Comparison of ENCODE assay signal across 8 mouse cellular contexts in genomic region chr11:61449499-61450292, GRCm38 (mm10). TPM values are rescaled to one million over a fixed set of nuclear protein-coding genes. Genes with fewer than 3 reads are reported as not detected.
DNase-seq lines count a peak whose midpoint lies in the region; ATAC-seq and TF ChIP-seq lines count a peak whose summit lies in the region.

No protein-coding gene starts in this region.

- 74% methylated on average over 24 of the region's 24 CpGs for WGBS in hindbrain, embryonic 10.5 days
- 74% methylated on average over 24 of the region's 24 CpGs for WGBS in hindbrain, embryonic 14.5 days
- whole genome bisulfite sequencing in limb, embryonic 10.5 days = 69% methylated on average over 24 of the region's 24 CpGs
- WGBS in hindbrain, embryonic 16.5 days = 82% methylated on average over 22 of the region's 24 CpGs

- peaks cover 25% of the 10 kb centered on the region for H3K27me3 ChIP-seq in hindbrain, embryonic 10.5 days (ENCODE audit: insufficient read depth, poor library complexity, severe bottlenecking)
- H3K27me3 ChIP-seq in hindbrain, embryonic 14.5 days (ENCODE audit: control insufficient read depth, insufficient read depth, low read length) = no peaks in the 10 kb centered on the region
- peaks cover 73% of the 10 kb centered on the region for H3K27me3 ChIP-seq in CH12.LX (replicated peaks)
- peaks cover 26% of the 10 kb centered on the region for H3K27me3 ChIP-seq in limb, embryonic 10.5 days (ENCODE audit: low read depth, poor library complexity, severe bottlenecking)
- H3K27me3 ChIP-seq in hindbrain, embryonic 16.5 days (replicated peaks; ENCODE audit: control insufficient read depth, insufficient read depth, low read length) = no peaks in the 10 kb centered on the region

- H3K4me3 ChIP-seq in hindbrain, embryonic 10.5 days = no peak overlapping the region
- H3K4me3 ChIP-seq in hindbrain, embryonic 14.5 days (replicated peaks; ENCODE audit: low read length) = no peak overlapping the region
- no peak overlapping the region for H3K4me3 ChIP-seq in CH12.LX (replicated peaks in 1 of 3; ENCODE audit: low read depth in 2 of 3, low read length in 2 of 3, poor library complexity in 1 of 3)
- no peak overlapping the region for H3K4me3 ChIP-seq in limb, embryonic 10.5 days
- H3K4me3 ChIP-seq in hindbrain, embryonic 16.5 days (ENCODE audit: low read length) = no peak overlapping the region

- TF ChIP-seq CTCF in CH12.LX (conservative IDR thresholded peaks at IDR 0.05 in 1 of 2, IDR thresholded peaks at IDR 0.05 in 1 of 2; ENCODE audit: low read depth in 2 of 2, low read length in 2 of 2) = peak in 1 of 2 experiments; percentile 53; a peak in 2 of 4 replicates

- H3K4me1 ChIP-seq in hindbrain, embryonic 10.5 days (replicated peaks) = peaks cover 23% of the 10 kb centered on the region
- peaks cover 34% of the 10 kb centered on the region for H3K4me1 ChIP-seq in hindbrain, embryonic 14.5 days (replicated peaks; ENCODE audit: control insufficient read depth, insufficient read depth, low read length)
- 0 out of 4 replicates have a peak, but pooled peaks cover 0 to 2% of the 10 kb centered on the region in 2 experiments for H3K4me1 ChIP-seq in CH12.LX (ENCODE audit: control insufficient read depth in 1 of 2, insufficient read depth in 2 of 2)
- H3K4me1 ChIP-seq in limb, embryonic 10.5 days = peaks cover 30% of the 10 kb centered on the region
- peaks cover 31% of the 10 kb centered on the region for H3K4me1 ChIP-seq in hindbrain, embryonic 16.5 days (ENCODE audit: control insufficient read depth, insufficient read depth, low read depth, low read length)

- H3K9ac ChIP-seq in hindbrain, embryonic 14.5 days = no peak overlapping the region
- no peak overlapping the region for H3K9ac ChIP-seq in CH12.LX (ENCODE audit: insufficient read depth, low read depth)
- H3K9ac ChIP-seq in hindbrain, embryonic 16.5 days (ENCODE audit: low read depth, low read length) = no peak overlapping the region

- no peaks in the 10 kb centered on the region for H3K9me3 ChIP-seq in hindbrain, embryonic 10.5 days
- H3K9me3 ChIP-seq in hindbrain, embryonic 14.5 days (ENCODE audit: control insufficient read depth, low read length) = no peaks in the 10 kb centered on the region
- no peaks in the 10 kb centered on the region for H3K9me3 ChIP-seq in CH12.LX (replicated peaks; ENCODE audit: low read length)
- H3K9me3 ChIP-seq in limb, embryonic 10.5 days (replicated peaks) = no peaks in the 10 kb centered on the region
- no peaks in the 10 kb centered on the region for H3K9me3 ChIP-seq in hindbrain, embryonic 16.5 days (ENCODE audit: control insufficient read depth, low read length)

- no peaks in the 10 kb centered on the region for H3K79me2 ChIP-seq in CH12.LX (replicated peaks; ENCODE audit: control insufficient read depth, extremely low read depth, insufficient read depth, poor library complexity, severe bottlenecking)

- TF ChIP-seq POLR2A in CH12.LX (IDR thresholded peaks at IDR 0.05; ENCODE audit: low read depth, low read length) = no peak

- no peak overlapping the region for H3K4me2 ChIP-seq in hindbrain, embryonic 14.5 days (replicated peaks)
- no peak overlapping the region for H3K4me2 ChIP-seq in CH12.LX (ENCODE audit: insufficient read depth, low read depth, poor library complexity, severe bottlenecking)
- H3K4me2 ChIP-seq in hindbrain, embryonic 16.5 days (ENCODE audit: low read length) = no peak overlapping the region

- dilution Hi-C loops in CH12.LX (cut with MboI; ENCODE audit: extremely low pct_ligation_motif_present, extremely low pct_unique_long_range_greater_than_20kb, low sequenced_read_pairs) = no loop called here

- no peaks in the 10 kb centered on the region for H3K36me3 ChIP-seq in hindbrain, embryonic 10.5 days
- no peaks in the 10 kb centered on the region for H3K36me3 ChIP-seq in hindbrain, embryonic 14.5 days (replicated peaks; ENCODE audit: control insufficient read depth, insufficient read depth)
- no peaks in the 10 kb centered on the region for H3K36me3 ChIP-seq in CH12.LX (replicated peaks in 1 of 2; ENCODE audit: control insufficient read depth in 1 of 2, insufficient read depth in 1 of 2, low read length in 1 of 2)
- no peaks in the 10 kb centered on the region for H3K36me3 ChIP-seq in limb, embryonic 10.5 days
- peaks cover 2% of the 10 kb centered on the region; the same call in 1 of the 2 replicates for H3K36me3 ChIP-seq in hindbrain, embryonic 16.5 days (ENCODE audit: control insufficient read depth, insufficient read depth, low read length)

- ATAC-seq in hindbrain, embryonic 14.5 days (ENCODE audit: low FRiP score) = no peak
- no peak for ATAC-seq in hindbrain, embryonic 16.5 days

- in situ Hi-C loops in CH12.LX (cut with MboI; ENCODE audit: low pct_ligation_motif_present, low pct_unique_long_range_greater_than_20kb, low sequenced_read_pairs) = loop anchor here (5.0 kb wide), 1 partner anchor 43 kb away; the partner anchor contains the start of gene Mapk7

- TF ChIP-seq EP300 in CH12.LX (IDR thresholded peaks at IDR 0.05; ENCODE audit: low read length) = no peak

- DNase-seq in hindbrain, embryonic 10.5 days (ENCODE audit: low spot score) = no peak
- DNase-seq in hindbrain, embryonic 14.5 days (ENCODE audit: low spot score) = no peak
- peak; percentile 8 for DNase-seq in CH12.LX (ENCODE audit: extremely low read depth)
- peak; percentile 80 for DNase-seq in cerebellum, adult 9-10 months
- no peak for DNase-seq in limb, embryonic 10.5 days (ENCODE audit: low spot score)
- DNase-seq in adrenal gland, postnatal 10 days = no peak
- DNase-seq in kidney, adult 18-20 months = no peak

- H3K27ac ChIP-seq in hindbrain, embryonic 10.5 days = peak overlapping the region; percentile 35; the same call in 1 of the 2 replicates
- H3K27ac ChIP-seq in hindbrain, embryonic 14.5 days = no peak overlapping the region
- H3K27ac ChIP-seq in CH12.LX (ENCODE audit: insufficient read depth, low read depth) = no peak overlapping the region
- peak overlapping the region; percentile 2; the same call in 1 of the 2 replicates for H3K27ac ChIP-seq in limb, embryonic 10.5 days
- no peak overlapping the region for H3K27ac ChIP-seq in hindbrain, embryonic 16.5 days (ENCODE audit: low read depth, low read length)

- TF ChIP-seq RAD21 in CH12.LX (IDR thresholded peaks at IDR 0.05; ENCODE audit: low read depth, low read length) = no peak

TF ChIP-seq in CH12.LX, 34 proteins besides CTCF, POLR2A, EP300 and RAD21:
- TF ChIP-seq ZC3H11A (IDR thresholded peaks at IDR 0.05; ENCODE audit: low read depth, low read length) (no peak), SMC3 (IDR thresholded peaks at IDR 0.05; ENCODE audit: low read depth, low read length) (peak; percentile 24)

RNA-seq across cellular contexts. Expression of gene Rnf112, which starts 4.2 kb away (rescaled TPM):
- polyA plus RNA-seq in hindbrain, embryonic 10.5 days (2016; fragmentation: Nextera tagmentation; extraction: Ambion mirVana) = 0.62 and 1.1 TPM in 2 replicates
- 8.4 and 9.8 TPM in 2 replicates for polyA plus RNA-seq in hindbrain, embryonic 14.5 days (2014; fragmentation: Nextera tagmentation; extraction: Ambion mirVana)
- not detected in 2 replicates for total RNA-seq in CH12.LX (2012; rRNA removed)
- total RNA-seq in CH12.LX (2014; rRNA removed) = not detected in 2 replicates
- polyA plus RNA-seq in CH12.LX (2012; ENCODE audit: insufficient read length, low read depth) = not detected in 2 replicates
- polyA plus RNA-seq in limb, embryonic 10.5 days (2016; fragmentation: Nextera tagmentation; extraction: Ambion mirVana) = 0.10 and 0.23 TPM in 2 replicates
- 1 to 10 TPM; 1.5 to 2.4 TPM for total RNA-seq in adrenal gland, postnatal 10 days (2021)
- polyA plus RNA-seq in hindbrain, embryonic 16.5 days (2015; fragmentation: Nextera tagmentation; extraction: Ambion mirVana) = 30.4 and 32.4 TPM in 2 replicates

RNA-seq across cellular contexts. Expression of gene Mfap4, which starts 35.5 kb away (rescaled TPM):
- polyA plus RNA-seq in hindbrain, embryonic 10.5 days (2016; fragmentation: Nextera tagmentation; extraction: Ambion mirVana) = 78.2 and 88.3 TPM in 2 replicates
- polyA plus RNA-seq in hindbrain, embryonic 14.5 days (2014; fragmentation: Nextera tagmentation; extraction: Ambion mirVana) = 52.4 and 56.6 TPM in 2 replicates
- total RNA-seq in CH12.LX (2012; rRNA removed) (not detected in 2 replicates), CH12.LX (2014; rRNA removed) (not detected in 2 replicates)
- not detected in 2 replicates for polyA plus RNA-seq in CH12.LX (2012; ENCODE audit: insufficient read length, low read depth)
- polyA plus RNA-seq in limb, embryonic 10.5 days (2016; fragmentation: Nextera tagmentation; extraction: Ambion mirVana) = 124 and 208 TPM in 2 replicates
- 10 to 100 TPM; 61.8 to 75.9 TPM for total RNA-seq in adrenal gland, postnatal 10 days (2021)
- 49.6 and 67.9 TPM in 2 replicates for polyA plus RNA-seq in hindbrain, embryonic 16.5 days (2015; fragmentation: Nextera tagmentation; extraction: Ambion mirVana)

RNA-seq across cellular contexts. Expression of gene Mapk7, which starts 44.5 kb away (rescaled TPM):
- polyA plus RNA-seq in hindbrain, embryonic 10.5 days (2016; fragmentation: Nextera tagmentation; extraction: Ambion mirVana) = 99.5 and 107 TPM in 2 replicates
- polyA plus RNA-seq in hindbrain, embryonic 14.5 days (2014; fragmentation: Nextera tagmentation; extraction: Ambion mirVana) = 57.9 and 61.6 TPM in 2 replicates
- total RNA-seq in CH12.LX (2012; rRNA removed) (12.2 and 12.7 TPM in 2 replicates), CH12.LX (2014; rRNA removed) (5.1 and 6.3 TPM in 2 replicates)
- polyA plus RNA-seq in CH12.LX (2012; ENCODE audit: insufficient read length, low read depth) = 18.8 and 21.6 TPM in 2 replicates
- 87.2 and 94.7 TPM in 2 replicates for polyA plus RNA-seq in limb, embryonic 10.5 days (2016; fragmentation: Nextera tagmentation; extraction: Ambion mirVana)
- 10 to 100 TPM; 15.7 to 16.5 TPM for total RNA-seq in adrenal gland, postnatal 10 days (2021)
- 63.3 and 73.1 TPM in 2 replicates for polyA plus RNA-seq in hindbrain, embryonic 16.5 days (2015; fragmentation: Nextera tagmentation; extraction: Ambion mirVana)

RNA-seq across cellular contexts. Expression of gene B9d1, which starts 55.2 kb away (rescaled TPM):
- polyA plus RNA-seq in hindbrain, embryonic 10.5 days (2016; fragmentation: Nextera tagmentation; extraction: Ambion mirVana) = 51.9 and 54.7 TPM in 2 replicates
- polyA plus RNA-seq in hindbrain, embryonic 14.5 days (2014; fragmentation: Nextera tagmentation; extraction: Ambion mirVana) = 26.5 and 37.4 TPM in 2 replicates
- total RNA-seq in CH12.LX (2012; rRNA removed) (51.1 and 62.9 TPM in 2 replicates), CH12.LX (2014; rRNA removed) (19.2 and 24.2 TPM in 2 replicates)
- polyA plus RNA-seq in CH12.LX (2012; ENCODE audit: insufficient read length, low read depth) = 26.2 and 31.0 TPM in 2 replicates
- 45.3 and 46.7 TPM in 2 replicates for polyA plus RNA-seq in limb, embryonic 10.5 days (2016; fragmentation: Nextera tagmentation; extraction: Ambion mirVana)
- total RNA-seq in adrenal gland, postnatal 10 days (2021) = 10 to 100 TPM; 14.3 to 17.0 TPM
- polyA plus RNA-seq in hindbrain, embryonic 16.5 days (2015; fragmentation: Nextera tagmentation; extraction: Ambion mirVana) = 35.2 and 36.2 TPM in 2 replicates

Comparison
In these comparisons a context has a peak if more than half of its experiments do, and no peak if none do; other contexts are left out.
1. H3K27ac ChIP-seq: peak in hindbrain, embryonic 10.5 days (single experiment) and limb, embryonic 10.5 days (single experiment); none in hindbrain, embryonic 14.5 days (single experiment), CH12.LX (single experiment) and hindbrain, embryonic 16.5 days (single experiment).
2. DNase-seq: peak in CH12.LX (single experiment) and cerebellum, adult 9-10 months (single experiment); none in hindbrain, embryonic 10.5 days (single experiment), hindbrain, embryonic 14.5 days (single experiment), limb, embryonic 10.5 days (single experiment), adrenal gland, postnatal 10 days (single experiment) and kidney, adult 18-20 months (single experiment).
3. RNA of gene Mfap4, which starts 35.5 kb away (polyA plus RNA-seq): 124 to 208 TPM in limb, embryonic 10.5 days, 78.2 to 88.3 TPM in hindbrain, embryonic 10.5 days, 52.4 to 56.6 TPM in hindbrain, embryonic 14.5 days and 49.6 to 67.9 TPM in hindbrain, embryonic 16.5 days; not detected in CH12.LX; every median in the first group is over 10 times any median in the second.